Mouse (Mus musculus) cortical plate, adult 2 months (tissue): ENCODE measurements at regions not wholly inside any gene's neighbourhood (a gene's known extent, or its start where the extent isn't known, plus 50 kb on each side); places are given as distances from the start of the nearest gene placed in this dataset.

Experiments
- H3K27ac ChIP-seq: fragments of 200-500 bp; 2 replicates; pipeline ENCODE4 v1.5.1; 2012; ENCODE audit warnings: low read length, control low read depth, inconsistent platforms; ENCODE audit not compliant: insufficient read depth
- H3K4me1 ChIP-seq: fragments of 200-500 bp; 2 replicates; pipeline ENCODE4 v1.6.1; 2011; ENCODE audit warnings: low read length; ENCODE audit not compliant: control insufficient read depth, insufficient read depth
- H3K4me3 ChIP-seq: fragments of 200-500 bp; 2 replicates; pipeline ENCODE4 v1.5.1; 2011; ENCODE audit warnings: mild to moderate bottlenecking, low read length, control low read depth; ENCODE audit not compliant: insufficient read depth
- CTCF ChIP-seq: fragments of 200-500 bp; IDR thresholded peaks from 2 replicates; pipeline ENCODE4 v1.5.1; 2011; ENCODE audit warnings: mild to moderate bottlenecking, control low read depth, low read length; ENCODE audit not compliant: insufficient read depth; ENCODE audit errors: extremely low read depth
- POLR2A ChIP-seq: fragments of 200-500 bp; IDR thresholded peaks from 2 replicates; pipeline ENCODE4 v1.6.1; 2011; ENCODE audit warnings: mild to moderate bottlenecking, low read length, control low read depth; ENCODE audit not compliant: insufficient read depth; ENCODE audit errors: extremely low read depth

GRCm38 (mm10) chr1:61524886-61525285, 113.7 kb upstream of the Pard3b start:
- Histone ChIP-seq H3K4me3 (no peak overlapping the region), H3K4me1 (no peaks in the 10 kb centered on the region), H3K27ac (no peak overlapping the region)
- no peak for TF ChIP-seq CTCF
- TF ChIP-seq POLR2A: no peak

GRCm38 (mm10) chr1:61525881-61526280, 112.7 kb upstream of the Pard3b start:
- no peak for TF ChIP-seq CTCF
- no peak for TF ChIP-seq POLR2A
- H3K4me1 ChIP-seq: no peaks in the 10 kb centered on the region
- H3K27ac ChIP-seq: no peak overlapping the region
- no peak overlapping the region for H3K4me3 ChIP-seq

GRCm38 (mm10) chr1:61528757-61529156, 109.9 kb upstream of the Pard3b start:
- no peak overlapping the region for H3K27ac ChIP-seq
- TF ChIP-seq POLR2A (no peak), CTCF (no peak)
- no peak overlapping the region for H3K4me3 ChIP-seq
- no peaks in the 10 kb centered on the region for H3K4me1 ChIP-seq

DNA sequence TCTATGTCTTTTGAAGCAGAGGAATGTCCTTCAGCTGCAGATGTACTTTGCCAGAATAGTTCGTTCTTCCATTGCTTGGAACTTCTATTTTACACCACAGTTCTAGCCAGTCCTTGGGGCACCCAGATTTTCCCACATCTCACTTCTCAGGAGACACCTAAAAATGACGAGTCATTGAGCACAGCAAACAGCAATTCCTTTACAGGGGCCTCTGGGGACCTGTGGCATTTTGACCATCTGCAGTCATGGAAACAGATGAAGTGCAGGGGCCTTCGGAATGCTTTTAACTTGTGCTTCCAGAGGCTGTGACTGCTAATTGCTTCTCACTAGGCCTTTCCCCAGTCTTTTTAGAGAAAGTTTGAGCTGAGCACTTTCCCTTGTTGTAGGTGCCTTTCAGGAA, 108.5 kb upstream of the Pard3b start:
- H3K4me3 ChIP-seq: no peak overlapping the region
- H3K27ac ChIP-seq: no peak overlapping the region
- no peaks in the 10 kb centered on the region for H3K4me1 ChIP-seq
- TF ChIP-seq CTCF (no peak), POLR2A (no peak)

DNA sequence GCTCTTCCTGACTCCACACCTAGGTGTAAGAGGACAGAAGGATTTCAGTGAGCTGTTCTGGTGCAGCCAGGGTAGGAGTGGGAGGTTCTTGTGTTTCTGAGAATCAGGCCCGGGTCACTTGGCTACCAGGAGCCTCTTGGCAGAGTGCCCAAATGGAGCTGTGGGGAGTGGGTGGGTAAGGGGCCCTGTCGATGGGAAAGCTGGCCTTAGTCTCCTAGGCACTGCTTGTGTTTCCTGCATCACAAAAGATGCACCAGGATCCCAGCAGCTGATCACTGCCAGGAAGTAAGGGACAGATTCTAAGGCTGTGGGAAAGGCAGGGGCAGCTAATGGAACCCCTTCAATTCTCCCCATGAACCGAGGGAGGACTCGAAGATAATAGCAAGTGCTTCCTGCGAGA, 107.1 kb upstream of the Pard3b start:
- H3K4me1 ChIP-seq: no peaks in the 10 kb centered on the region
- TF ChIP-seq CTCF: no peak
- no peak for TF ChIP-seq POLR2A
- H3K27ac ChIP-seq: no peak overlapping the region
- no peak overlapping the region for H3K4me3 ChIP-seq

GRCm38 (mm10) chr1:61540081-61540480, 98.5 kb upstream of the Pard3b start:
- Histone ChIP-seq H3K27ac (no peak overlapping the region), H3K4me3 (no peak overlapping the region), H3K4me1 (no peaks in the 10 kb centered on the region)
- TF ChIP-seq CTCF (no peak), POLR2A (no peak)

- TF ChIP-seq POLR2A (no peak), CTCF (no peak)
- Histone ChIP-seq H3K4me3 (no peak overlapping the region), H3K27ac (no peak overlapping the region), H3K4me1 (no peaks in the 10 kb centered on the region)
These were observed 97.5 kb upstream of the Pard3b start for GRCm38 (mm10) chr1:61541166-61541565.

DNA sequence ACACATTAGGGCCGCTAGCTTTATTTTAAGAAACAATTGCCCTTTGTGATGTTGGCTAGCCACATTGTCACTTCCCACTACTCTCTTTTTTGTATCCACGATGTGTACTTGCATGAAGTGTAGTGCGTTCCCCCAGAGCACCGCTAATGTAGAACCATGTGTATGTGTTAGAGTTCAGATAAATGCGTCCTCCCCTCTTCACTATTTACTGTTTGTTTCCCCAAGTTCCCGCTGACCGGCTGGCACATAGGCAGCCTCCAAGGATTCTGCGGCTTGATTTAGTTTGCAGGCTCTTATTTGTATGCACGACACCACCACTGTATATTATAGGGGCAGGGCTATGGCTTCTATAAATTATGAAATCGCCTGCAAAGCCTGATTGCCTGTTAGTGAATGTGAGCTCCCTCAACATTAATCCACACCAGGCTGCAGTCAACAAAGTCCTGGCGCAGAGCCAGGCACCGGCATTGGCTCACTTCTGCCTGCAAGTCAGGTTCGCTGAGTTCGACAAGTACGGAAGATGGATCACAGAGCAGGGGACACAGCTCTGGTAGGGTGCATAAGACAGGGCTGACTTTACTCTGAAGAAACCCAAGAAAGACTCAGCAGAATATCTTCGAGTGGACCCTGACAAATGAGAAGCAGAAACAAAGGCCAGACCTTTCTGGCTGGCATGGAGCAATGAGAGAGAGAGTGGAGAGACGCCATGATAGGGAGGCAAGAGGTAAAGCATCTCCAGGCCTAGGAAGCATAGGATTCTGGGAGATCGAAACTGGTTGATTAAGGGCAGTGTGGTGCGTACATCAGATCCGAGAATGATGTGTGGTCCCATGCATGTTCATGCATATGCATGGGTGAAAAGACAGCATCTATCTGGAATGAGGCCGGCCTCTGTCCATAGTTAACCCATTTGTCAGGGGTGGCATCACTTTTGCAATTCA, 85.8 kb upstream of the Pard3b start:
- no peak overlapping the region for H3K4me3 ChIP-seq

DNA sequence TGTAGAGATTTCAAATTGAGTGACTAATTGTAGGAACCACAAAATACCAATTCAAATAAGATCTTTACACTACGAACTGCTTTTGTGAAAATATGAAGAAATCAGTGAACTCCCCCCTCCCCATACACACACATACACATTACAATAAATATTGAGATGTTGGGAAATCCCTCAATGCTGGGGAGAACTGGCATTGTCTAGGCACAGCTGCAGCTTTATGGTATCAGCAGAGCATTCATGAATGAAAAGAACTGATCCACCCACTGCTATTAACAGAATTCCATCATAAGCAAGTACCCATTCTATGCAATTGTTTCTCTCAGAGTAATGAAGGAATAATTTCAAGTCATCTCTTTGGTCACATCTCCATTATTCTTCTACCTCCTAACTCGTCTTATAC, 79.1 kb upstream of the Pard3b start:
- no peak for TF ChIP-seq POLR2A
- no peak for TF ChIP-seq CTCF
- H3K4me1 ChIP-seq: no peaks in the 10 kb centered on the region
- H3K4me3 ChIP-seq: no peak overlapping the region
- no peak overlapping the region for H3K27ac ChIP-seq

More for the DNA sequence above, 85.8 kb upstream of the Pard3b start:
- no peak for TF ChIP-seq POLR2A
- no peak for TF ChIP-seq CTCF
- H3K4me1 ChIP-seq: no peaks in the 10 kb centered on the region
- no peak overlapping the region for H3K27ac ChIP-seq

DNA sequence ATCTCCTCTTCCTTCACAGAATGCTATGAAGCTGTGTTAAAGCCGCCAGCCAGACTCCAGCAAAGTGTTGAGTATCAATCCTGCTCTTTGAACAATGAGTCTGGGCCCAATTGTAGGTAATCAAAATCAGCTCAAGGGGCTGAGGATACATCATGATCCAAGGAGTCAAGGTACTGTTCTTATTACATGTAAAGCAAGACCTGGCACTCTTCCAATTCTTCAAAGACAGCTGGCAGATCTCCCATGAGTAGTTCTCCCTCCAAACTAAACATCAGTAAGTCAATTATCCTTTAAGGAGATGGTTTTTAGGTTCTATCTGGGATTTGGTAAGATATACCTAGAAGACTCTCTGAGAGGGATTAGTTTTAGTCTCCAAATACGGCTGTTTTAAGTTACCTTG, 76.5 kb upstream of the Pard3b start:
- H3K27ac ChIP-seq: no peak overlapping the region
- TF ChIP-seq CTCF (no peak), POLR2A (no peak)
- H3K4me1 ChIP-seq: no peaks in the 10 kb centered on the region
- H3K4me3 ChIP-seq: no peak overlapping the region
